Mouse (Mus musculus) small intestine, adult 2 months (tissue): ENCODE measurements around the gene Adamtsl4.

Experiments
- CTCF ChIP-seq: fragments of 200-500 bp; IDR thresholded peaks from 2 replicates; pipeline ENCODE4 v1.5.1; 2012; ENCODE audit warnings: low read depth, mild to moderate bottlenecking, control low read depth, inconsistent platforms, low read length, moderate library complexity, mixed read lengths; ENCODE audit not compliant: insufficient replicate concordance, insufficient read length; ENCODE audit errors: extremely low read depth
- POLR2A ChIP-seq: fragments of 200-500 bp; IDR thresholded peaks from 2 replicates; pipeline ENCODE4 v1.6.1; 2012; ENCODE audit warnings: low read depth, mild to moderate bottlenecking, control low read depth, inconsistent platforms, low read length, moderate library complexity

GRCm38 (mm10) chr3:95674236-95674635 lies 13.5 kb downstream of the Adamtsl4 start:
- TF ChIP-seq CTCF (no peak), POLR2A (peak; percentile 38; the same call in 1 of the 2 replicates)
